Mouse (Mus musculus): ENCODE measurements around the gene Alg9.
A peak's percentile ranks its signal among the peaks of the same experiment; 100 is the strongest.

The Alg9 gene

GRCm38 (mm10) chr9:50774991-50775612, at the start of gene Alg9, which contains the start of gene 1110032A03Rik:
Gene Alg9, plus strand, starts transcription at chr9:50775019.
Gene 1110032A03Rik, minus strand, starts transcription at chr9:50775520.
- DNase-seq, result peak; percentile 92

DNA sequence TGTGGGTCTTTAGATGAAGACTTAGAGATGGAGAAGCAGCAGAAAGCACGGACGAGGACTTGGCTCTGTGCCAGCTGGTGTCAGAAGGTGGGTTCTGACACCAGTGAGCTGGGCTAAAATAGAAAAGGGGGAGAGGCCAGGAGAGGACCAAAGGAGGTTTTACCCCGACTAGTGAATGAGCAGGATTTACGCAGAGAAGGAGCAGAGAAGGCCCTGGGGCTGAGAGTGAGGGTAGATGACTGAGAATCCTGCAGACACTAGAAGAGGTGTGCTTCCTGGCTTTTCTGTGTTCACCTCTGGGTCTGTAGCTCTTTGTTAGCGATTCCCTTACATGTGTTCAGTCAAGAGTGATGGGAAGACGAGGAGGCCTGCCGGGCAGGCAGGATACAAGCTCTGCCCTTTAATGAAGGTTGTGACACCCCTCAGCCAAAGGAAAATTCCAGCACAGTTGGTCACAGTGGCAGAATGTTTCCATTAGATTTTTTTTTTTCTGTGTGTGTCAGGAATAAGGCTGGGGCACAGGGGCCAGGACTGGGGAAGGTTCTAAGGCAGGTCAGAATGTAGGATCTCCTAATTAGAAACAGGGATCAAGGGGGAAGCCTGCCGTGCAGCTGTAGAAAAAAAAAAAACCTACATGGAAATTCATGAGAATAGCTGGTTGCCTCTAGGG, 48.8 kb upstream of the Alg9 start:
- DNase-seq, result no peak

GRCm38 (mm10) chr9:50727171-50727924, 47.5 kb upstream of the Alg9 start:
- peak; percentile 70 for DNase-seq

DNA sequence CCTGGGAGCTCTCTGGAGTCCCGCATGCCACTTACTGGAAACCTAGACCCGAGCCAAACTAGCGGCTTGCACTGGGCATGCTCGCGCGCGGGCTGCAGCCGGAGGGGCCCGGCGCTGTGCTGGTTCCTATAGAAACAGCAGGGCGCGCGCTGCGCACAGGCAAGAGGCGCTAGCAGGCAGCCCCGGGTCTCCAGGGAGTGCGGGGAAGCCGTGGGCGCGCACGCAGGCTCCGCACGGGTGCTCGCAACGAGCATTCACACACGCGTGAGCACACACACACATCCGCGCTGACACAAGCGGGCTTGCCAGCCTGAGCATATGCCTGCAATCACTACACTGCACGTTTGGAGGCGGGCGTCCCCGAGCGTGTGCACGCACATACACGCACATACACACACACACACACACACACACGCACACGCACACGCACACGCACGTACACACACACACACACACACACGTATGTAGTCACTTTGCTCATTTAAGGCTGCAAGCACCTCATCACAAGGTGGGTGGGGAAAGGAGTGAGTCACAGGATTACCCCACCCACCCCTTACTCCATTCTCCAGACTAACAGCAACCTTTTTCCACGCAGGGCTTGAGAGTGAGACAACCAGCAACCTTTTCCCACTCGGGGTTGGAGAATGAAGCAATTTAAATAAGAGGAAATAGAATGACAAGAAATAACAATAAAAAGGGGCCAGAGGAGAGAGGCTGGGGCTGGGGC, 46.7 kb upstream of the Alg9 start:
- DNase-seq, result peak; percentile 91

- DNase-seq, result no peak
These were observed 45.2 kb upstream of the Alg9 start for GRCm38 (mm10) chr9:50729600-50729999.

GRCm38 (mm10) chr9:50732560-50732959, 42.3 kb upstream of the Alg9 start:
- DNase-seq, result no peak

DNA sequence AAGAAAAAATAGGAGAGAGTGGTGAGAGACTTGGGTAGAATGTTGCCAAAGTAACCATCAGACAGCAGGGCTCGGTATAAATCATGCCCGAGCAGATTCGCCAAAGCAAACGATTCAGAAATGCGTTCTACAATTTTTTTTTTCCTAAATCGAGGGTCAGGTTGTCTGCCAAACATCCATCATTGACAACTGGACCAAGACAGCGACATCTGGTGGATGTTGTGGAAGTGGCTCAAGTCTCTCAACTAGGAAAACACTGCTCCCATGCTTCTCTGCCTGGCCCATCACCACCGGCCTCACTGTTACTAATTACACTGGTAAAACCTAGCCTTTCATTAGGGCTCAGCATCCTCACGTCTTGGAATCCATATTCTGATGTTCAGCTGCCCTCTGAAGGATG, 39.8 kb upstream of the Alg9 start:
- no peak for DNase-seq

DNA sequence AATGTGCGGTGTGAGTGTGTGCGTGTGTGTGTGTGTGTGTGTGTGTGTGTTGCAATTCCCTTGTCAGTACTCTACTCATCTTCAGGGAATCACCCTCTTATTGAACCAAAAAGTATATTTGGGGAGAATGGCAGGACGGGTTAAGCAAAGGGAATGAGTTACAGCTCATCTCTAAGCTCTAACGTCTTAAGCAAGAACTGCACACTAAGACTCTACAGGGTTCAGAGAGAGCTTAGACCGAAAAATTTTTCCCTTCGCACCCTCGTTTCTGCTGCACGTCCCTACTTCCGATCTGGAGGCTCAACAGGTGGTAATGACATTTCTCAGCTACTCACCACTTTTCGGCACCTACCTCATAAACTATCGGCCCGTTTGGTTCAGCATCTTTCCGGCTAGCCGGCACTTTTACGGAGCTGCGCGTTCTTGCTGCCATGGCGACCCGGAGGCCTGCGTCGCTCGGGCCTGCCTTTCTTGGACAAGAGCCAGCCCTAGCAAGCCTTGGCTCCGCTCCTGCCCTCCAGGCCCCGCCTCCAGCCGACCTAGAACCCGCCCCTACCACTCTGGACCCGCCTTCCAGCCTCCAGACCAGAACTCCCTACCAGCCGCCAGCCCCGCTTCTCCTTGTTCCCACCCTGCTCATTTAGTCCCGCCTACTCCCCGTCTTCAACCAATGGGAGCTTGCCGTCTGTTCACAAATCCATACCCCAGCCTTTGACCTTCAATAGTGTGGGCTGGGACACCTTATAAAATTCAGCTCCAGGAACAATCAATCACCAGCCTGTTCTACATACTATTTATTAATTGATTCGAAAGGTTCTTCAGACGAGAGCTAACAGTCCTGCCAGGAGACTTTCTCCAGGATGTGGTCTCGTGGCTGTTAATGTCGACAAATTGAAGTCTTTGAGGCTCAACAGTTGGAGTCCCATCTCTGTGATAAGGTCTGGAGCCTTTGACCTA, 35.6 kb upstream of the Alg9 start, which contains the start of gene Dixdc1:
Gene Dixdc1 (minus strand): TSS at position 604 of the 957 bp plus-strand sequence.
- peak; percentile 88 for DNase-seq

DNA sequence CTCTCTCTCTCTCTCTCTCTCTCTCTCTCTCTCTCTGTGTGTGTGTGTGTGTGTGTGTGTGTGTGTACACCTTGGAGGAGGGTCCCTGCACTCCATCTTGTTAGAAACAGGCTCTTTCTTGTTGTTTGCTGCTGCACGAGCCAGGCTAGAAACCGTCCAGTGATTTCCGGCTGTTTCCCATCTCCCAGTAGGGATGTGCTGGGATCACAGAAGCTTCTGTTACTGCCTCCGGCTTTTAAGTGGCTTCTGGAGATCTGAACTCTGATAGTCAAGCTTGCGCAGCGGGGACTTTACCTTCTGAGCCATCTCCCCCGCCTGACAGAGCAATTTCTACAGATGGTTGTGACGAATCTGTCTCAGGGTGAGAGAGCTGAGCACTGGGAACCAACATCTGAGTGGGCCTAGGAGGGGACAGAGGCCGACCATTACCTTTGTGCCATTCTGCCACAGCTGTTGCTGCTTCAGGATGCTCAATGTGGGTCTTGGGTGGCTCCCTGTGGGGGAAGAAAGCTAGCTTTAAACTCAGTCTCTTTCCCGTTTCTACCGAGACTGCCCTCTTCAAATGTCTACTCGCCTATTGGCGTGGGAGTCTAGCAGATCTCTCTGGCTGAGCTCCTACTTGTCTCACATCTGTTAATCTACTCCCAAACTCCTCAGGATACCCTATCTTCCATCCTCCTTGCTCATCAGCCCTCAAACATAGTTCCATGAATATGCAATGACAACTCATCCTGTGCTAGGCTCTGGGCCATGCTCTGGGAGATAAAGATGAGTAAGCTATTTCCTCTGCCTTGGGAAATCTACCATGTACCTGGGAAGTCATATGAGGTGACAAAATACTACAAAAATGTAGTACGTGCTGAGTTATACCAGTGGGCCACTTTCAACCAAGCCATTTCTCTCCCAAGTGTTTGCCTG, 33.7 kb upstream of the Alg9 start:
- DNase-seq, result no peak

DNA sequence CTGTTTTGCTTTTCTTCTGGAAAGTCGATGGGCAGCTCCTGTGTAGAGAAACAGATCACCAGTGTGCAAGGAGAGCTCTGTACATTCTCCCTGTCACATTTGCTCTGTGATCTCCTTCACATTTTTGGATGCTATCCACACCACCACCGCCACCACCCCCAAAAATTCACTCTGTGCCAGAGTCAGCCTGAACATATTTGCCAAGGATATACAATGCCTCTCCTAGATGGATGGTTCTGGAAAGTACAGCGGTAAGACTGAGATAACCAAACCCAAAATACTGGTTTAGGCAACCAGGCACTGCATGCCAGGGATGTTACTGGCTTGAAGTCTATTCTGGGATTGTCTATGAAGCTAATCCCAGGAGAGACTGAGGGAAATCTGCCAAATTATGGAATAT, 32.6 kb upstream of the Alg9 start:
- DNase-seq, result no peak

- no peak for DNase-seq
These were observed 32.1 kb upstream of the Alg9 start for GRCm38 (mm10) chr9:50742744-50743143.

DNA sequence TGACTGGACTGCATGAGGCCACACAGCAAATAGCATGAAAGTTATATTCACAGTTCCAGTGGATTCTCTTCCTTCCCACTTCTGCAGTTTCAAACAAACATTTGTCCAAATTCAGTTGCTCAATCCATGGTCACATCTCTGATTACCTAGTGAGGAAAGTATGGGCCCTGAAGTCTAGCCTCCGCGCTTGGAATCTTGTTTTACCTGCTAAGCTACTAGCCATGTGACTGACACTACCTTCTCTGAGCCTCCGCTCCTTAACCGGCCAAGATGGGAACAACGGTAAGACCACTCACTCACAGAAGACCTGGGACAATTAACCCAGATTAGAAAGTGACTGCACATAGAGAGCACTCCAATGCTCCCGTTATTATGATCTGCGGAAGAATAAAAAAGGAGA, 29.0 kb upstream of the Alg9 start:
- DNase-seq, result no peak

- no peak for DNase-seq
These were observed 28.6 kb upstream of the Alg9 start, which contains the start of gene 2310030G06Rik for GRCm38 (mm10) chr9:50746214-50746677. Gene 2310030G06Rik, minus strand, starts transcription at chr9:50746536.

GRCm38 (mm10) chr9:50750706-50751105, 24.1 kb upstream of the Alg9 start:
- no peak for DNase-seq

GRCm38 (mm10) chr9:50751323-50751722, 23.5 kb upstream of the Alg9 start, which contains the start of gene Cryab:
Gene Cryab, plus strand, starts transcription at chr9:50751325.
- no peak for DNase-seq

GRCm38 (mm10) chr9:50752054-50752602, 22.7 kb upstream of the Alg9 start, which contains the start of gene Hspb2:
Gene Hspb2, minus strand, starts transcription at chr9:50752354.
- peak; percentile 33 for DNase-seq

GRCm38 (mm10) chr9:50752784-50753615, 21.8 kb upstream of the Alg9 start:
- DNase-seq, result peak; percentile 57

GRCm38 (mm10) chr9:50753947-50754346, 20.9 kb upstream of the Alg9 start:
- DNase-seq, result no peak

- no peak for DNase-seq
These were observed 18.1 kb upstream of the Alg9 start for GRCm38 (mm10) chr9:50756711-50757110.

Data from right cerebral cortex, postnatal 14 days (tissue).